Mouse (Mus musculus): Measurements from ENCODE around the gene Adamtsl1.

- TF ChIP-seq CTCF (IDR thresholded peaks at IDR 0.05) (peak; percentile 47), EP300 (IDR thresholded peaks at IDR 0.05) (no peak)
Measured at GRCm38 (mm10) chr4:86046881-86047280, 532.9 kb downstream of the Adamtsl1 start.
